Comparison of ENCODE assay signal across 23 mouse cellular contexts in the genomic region with DNA sequence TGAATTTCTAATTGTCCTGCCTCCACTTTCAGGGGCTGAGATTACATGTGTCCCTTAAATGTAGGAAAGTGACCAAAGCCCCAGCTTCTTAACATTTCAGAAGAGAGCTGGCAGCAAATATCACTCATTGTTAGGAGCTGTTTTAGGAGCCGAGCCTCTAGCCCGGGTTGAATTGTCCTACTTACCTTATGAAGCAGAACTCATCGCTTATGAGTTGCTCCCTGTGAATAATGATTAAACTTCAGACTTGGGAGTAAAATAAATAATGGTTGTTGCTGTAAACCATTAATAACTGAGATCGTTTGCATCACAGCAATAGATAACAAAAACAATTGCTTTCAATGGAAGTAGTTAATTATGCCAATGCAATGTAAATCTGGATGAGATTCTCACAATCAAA. TPM values are rescaled to one million over a fixed set of nuclear protein-coding genes. Genes with fewer than 3 reads are reported as not detected.
DNase-seq lines count a peak whose midpoint lies in the region; TF ChIP-seq lines count a peak whose summit lies in the region.
"Had no signal": no experiment of that assay in that cellular context is flagged by ENCODE, and none has a peak within 500 bp of the region (broad histone marks: within the 10 kb centered on the region; RNA-seq: fewer than 3 reads in every experiment).

No protein-coding gene starts in this region.

- DNase-seq in kidney, adult 2 months = peak; percentile 71
- no peak for DNase-seq in kidney, adult 18-20 months
- DNase-seq in kidney, adult 9 months = peak; percentile 72
- no peak for DNase-seq in kidney, adult 11 months
- DNase-seq in kidney, postnatal 36 days = peak; percentile 22 to 38
- no peak for DNase-seq in kidney, postnatal 25 days
- DNase-seq: adrenal gland, adult 8-10 months; adrenal gland, postnatal 14 days; adrenal gland, postnatal 36 days; B cell, adult 2 months; cerebellum, adult 11-12 months; cerebellum, adult 2 months; cerebellum, adult 9-10 months; cerebellum, postnatal 10 days; cerebellum, postnatal 25 days had no signal

- WGBS in kidney, adult 2 months = 38% methylated on average over 4 of the region's 4 CpGs

- H3K27me3 ChIP-seq in kidney, adult 2 months (replicated peaks; ENCODE audit: control insufficient read depth, insufficient read depth, low read length) = no peaks in the 10 kb centered on the region
- H3K27me3 ChIP-seq: CH12.LX; embryonic facial prominence, embryonic 12.5 days; forebrain, embryonic 13.5 days; forebrain, embryonic 15.5 days; Patski had no signal

- H3K4me1 ChIP-seq in kidney, adult 2 months (ENCODE audit: control insufficient read depth, insufficient read depth, low read length) = peaks cover 7% of the 10 kb centered on the region; the same call in 1 of the 2 replicates
- H3K4me1 ChIP-seq: embryonic facial prominence, embryonic 10.5 days; embryonic facial prominence, embryonic 12.5 days; forebrain, embryonic 13.5 days; forebrain, embryonic 15.5 days had no signal

- no peak overlapping the region for H3K4me3 ChIP-seq in kidney, adult 2 months (ENCODE audit: insufficient read depth, low read depth, low read length)
- H3K4me3 ChIP-seq: embryonic facial prominence, embryonic 10.5 days; embryonic facial prominence, embryonic 12.5 days; forebrain, embryonic 13.5 days; forebrain, embryonic 15.5 days had no signal

- H3K36me3 ChIP-seq in kidney, adult 2 months (ENCODE audit: control insufficient read depth, insufficient read depth, low read length) = no peaks in the 10 kb centered on the region
- H3K36me3 ChIP-seq: embryonic facial prominence, embryonic 10.5 days; embryonic facial prominence, embryonic 12.5 days; forebrain, embryonic 15.5 days; G1E had no signal

- no peak for TF ChIP-seq CTCF in kidney, adult 2 months (conservative IDR thresholded peaks at IDR 0.05; ENCODE audit: insufficient read depth, insufficient read length, low read depth, low read length)

- no peak for TF ChIP-seq POLR2A in kidney, adult 2 months (IDR thresholded peaks at IDR 0.05; ENCODE audit: low read depth, low read length)

- H3K27ac ChIP-seq in kidney, adult 2 months (ENCODE audit: insufficient read depth, low read depth, low read length) = no peak overlapping the region; the same call in 1 of the 2 replicates
- H3K27ac ChIP-seq: embryonic facial prominence, embryonic 10.5 days; embryonic facial prominence, embryonic 12.5 days; forebrain, embryonic 13.5 days; forebrain, embryonic 15.5 days had no signal

RNA-seq across cellular contexts. Expression of a gene that starts 20.3 kb away (rescaled TPM):
- polyA plus RNA-seq in kidney, adult 2 months (2012; rRNA removed) = 31.1 and 36.6 TPM in 2 replicates
- polyA plus RNA-seq: activated CD4-positive, CD25-positive, alpha-beta regulatory T cell, adult 4 months; G1E had no signal

Comparison
In these comparisons a context has a peak if more than half of its experiments do, and no peak if none do; other contexts are left out.
1. DNase-seq: peak in kidney, adult 2 months (single experiment), kidney, adult 9 months (single experiment) and kidney, postnatal 36 days (2 of 2); none in kidney, adult 18-20 months (single experiment), kidney, adult 11 months (single experiment) and kidney, postnatal 25 days (0 of 2).